Mouse (Mus musculus): ENCODE measurements around the gene Uhrf2. TPM values are rescaled to one million over a fixed set of nuclear protein-coding genes. Genes with fewer than 3 reads are reported as not detected.
"Not testable (repeated sequence)": the region's sequence is repeated elsewhere in the genome, so short reads cannot be mapped to it uniquely, and the experiment has no call there.

The Uhrf2 gene
- 69.2 and 76.7 TPM in 2 replicates for polyA plus RNA-seq (2015; fragmentation: Nextera tagmentation; extraction: Ambion mirVana)

DNA sequence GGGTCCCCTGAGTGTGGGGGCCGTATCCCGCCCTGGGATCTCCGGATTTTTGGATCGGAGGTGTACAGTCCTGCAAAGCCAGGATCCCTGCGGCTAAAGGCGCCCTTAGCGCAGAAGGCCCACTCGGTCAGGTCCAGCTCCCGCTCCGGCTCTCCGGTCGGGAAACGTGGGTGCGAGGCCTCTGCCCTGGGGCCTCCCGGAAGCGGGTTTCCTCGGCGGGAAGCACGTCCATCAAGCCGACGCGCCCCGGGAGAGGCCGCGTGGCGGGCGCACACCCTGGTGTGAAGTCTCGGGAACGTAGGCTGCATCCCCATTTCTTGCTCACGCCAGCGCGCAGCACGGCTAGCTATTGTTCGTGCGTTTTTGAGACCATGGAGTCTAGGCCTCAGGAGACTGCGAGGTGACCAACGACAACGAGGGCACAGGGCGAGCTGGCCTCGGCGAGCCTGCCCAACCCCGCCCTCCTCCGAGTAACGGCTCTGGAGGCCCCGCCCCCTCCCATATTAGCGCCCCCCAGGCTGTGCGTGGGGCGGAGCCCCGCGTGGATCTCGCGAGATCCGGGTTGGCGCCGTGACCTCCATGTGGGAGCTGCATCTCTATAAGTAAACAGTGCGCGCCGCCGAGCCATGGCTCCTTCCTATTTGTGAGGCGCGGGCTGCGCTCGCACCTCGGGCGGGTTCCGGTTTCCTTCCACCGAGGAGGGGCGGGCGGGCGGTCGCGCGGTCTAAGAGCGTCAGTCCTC is at the start of gene Uhrf2:
Gene Uhrf2, plus strand, starts transcription at position 620 of the 742 bp plus-strand sequence.
- H3K27ac ChIP-seq = peak within 1 kb of the TSS; percentile 97
- peak; percentile 97 for ATAC-seq (ENCODE audit: low FRiP score, low read depth)
- H3K9ac ChIP-seq = peak within 1 kb of the TSS; percentile 99
- H3K9me3 ChIP-seq = no peaks in the 10 kb centered on the region
- peaks cover 24% of the 10 kb centered on the region for H3K4me1 ChIP-seq
- no peaks in the 10 kb centered on the region for H3K36me3 ChIP-seq
- peak within 1 kb of the TSS; percentile 78 for H3K4me2 ChIP-seq (replicated peaks)
- no peaks in the 10 kb centered on the region for H3K27me3 ChIP-seq
- H3K4me3 ChIP-seq = peak within 1 kb of the TSS; percentile 100
- WGBS = 2% methylated on average over 73 of the region's 74 CpGs

GRCm38 (mm10) chr19:29984208-29985005 is 45.9 kb upstream of the Uhrf2 start:
- ATAC-seq (ENCODE audit: low FRiP score, low read depth) = no peak
- H3K27me3 ChIP-seq = no peaks in the 10 kb centered on the region
- H3K4me2 ChIP-seq (replicated peaks) = no peak overlapping the region
- WGBS = 70% methylated on average over 16 of the region's 16 CpGs
- no peak overlapping the region for H3K9ac ChIP-seq
- no peak overlapping the region for H3K27ac ChIP-seq
- no peaks in the 10 kb centered on the region for H3K9me3 ChIP-seq
- no peaks in the 10 kb centered on the region for H3K4me1 ChIP-seq
- no peak overlapping the region for H3K4me3 ChIP-seq
- no peaks in the 10 kb centered on the region for H3K36me3 ChIP-seq

- H3K9me3 ChIP-seq = no peaks in the 10 kb centered on the region
- no peaks in the 10 kb centered on the region for H3K4me1 ChIP-seq
- 86% methylated on average over 12 of the region's 12 CpGs for WGBS
- no peak overlapping the region for H3K4me3 ChIP-seq
- no peak overlapping the region for H3K27ac ChIP-seq
- no peak for ATAC-seq (ENCODE audit: low FRiP score, low read depth)
- no peaks in the 10 kb centered on the region for H3K27me3 ChIP-seq
- no peaks in the 10 kb centered on the region for H3K36me3 ChIP-seq
- H3K9ac ChIP-seq = no peak overlapping the region
- H3K4me2 ChIP-seq (replicated peaks) = no peak overlapping the region
Observed at GRCm38 (mm10) chr19:29986464-29987091, 43.7 kb upstream of the Uhrf2 start.

GRCm38 (mm10) chr19:30000406-30001365 is 29.6 kb upstream of the Uhrf2 start:
- H3K36me3 ChIP-seq = no peaks in the 10 kb centered on the region
- no peaks in the 10 kb centered on the region for H3K4me1 ChIP-seq
- H3K9me3 ChIP-seq = no peaks in the 10 kb centered on the region
- ATAC-seq (ENCODE audit: low FRiP score, low read depth) = no peak
- no peaks in the 10 kb centered on the region for H3K27me3 ChIP-seq
- no peak overlapping the region for H3K9ac ChIP-seq
- 68% methylated on average over 12 of the region's 12 CpGs for WGBS
- H3K4me3 ChIP-seq = no peak overlapping the region
- no peak overlapping the region for H3K4me2 ChIP-seq (replicated peaks)
- no peak overlapping the region for H3K27ac ChIP-seq

DNA sequence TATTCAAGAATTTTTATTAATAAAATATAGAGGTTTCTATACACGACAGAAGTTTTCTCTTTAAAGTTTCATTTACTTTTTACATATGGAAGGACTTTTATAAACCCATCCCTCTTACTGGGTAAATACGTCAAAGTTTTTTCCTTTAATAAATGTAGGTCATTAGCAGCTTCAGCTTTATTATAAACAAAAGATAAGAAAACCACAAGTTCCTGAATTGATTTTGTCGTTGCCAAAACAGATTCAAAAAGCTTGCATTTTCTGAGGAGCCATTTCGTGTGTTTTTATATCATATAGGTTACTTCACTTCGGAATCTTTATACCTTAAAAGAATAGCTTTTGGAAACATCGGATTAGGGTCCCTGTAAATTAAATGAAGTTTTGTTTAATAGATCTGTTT is 28.8 kb upstream of the Uhrf2 start:
- no peak overlapping the region for H3K4me3 ChIP-seq
- no peaks in the 10 kb centered on the region for H3K9me3 ChIP-seq
- no peak overlapping the region for H3K4me2 ChIP-seq (replicated peaks)
- H3K36me3 ChIP-seq = no peaks in the 10 kb centered on the region
- no peak overlapping the region for H3K27ac ChIP-seq
- ATAC-seq (ENCODE audit: low FRiP score, low read depth) = no peak
- no peak overlapping the region for H3K9ac ChIP-seq
- H3K4me1 ChIP-seq = no peaks in the 10 kb centered on the region
- WGBS = 81% methylated on average over 6 of the region's 6 CpGs
- H3K27me3 ChIP-seq = no peaks in the 10 kb centered on the region

DNA sequence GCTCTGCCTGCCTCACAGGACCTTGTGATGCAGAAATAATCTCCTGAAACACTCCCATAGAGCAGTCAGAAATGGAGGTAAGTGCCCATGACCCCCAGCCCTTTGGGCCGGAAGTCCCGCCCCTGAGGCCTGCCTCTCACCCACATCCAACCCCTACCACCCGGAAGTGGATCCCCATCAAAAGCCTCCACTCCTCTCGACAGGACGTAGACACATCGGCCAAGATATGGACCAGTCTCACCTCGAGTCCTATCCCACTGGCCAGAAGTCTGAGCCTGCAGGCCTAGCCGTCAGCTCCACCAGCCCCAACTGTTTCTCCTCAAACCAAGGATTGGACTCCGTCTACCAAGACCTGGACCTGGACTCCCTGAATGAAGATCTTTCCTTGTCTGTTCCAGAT is 26.7 kb upstream of the Uhrf2 start, which contains the start of gene Trpd52l3:
Gene Trpd52l3, plus strand, starts transcription at position 170 of the 400 bp plus-strand sequence.
- Histone ChIP-seq H3K9ac (no peak within 1 kb of the TSS), H3K27ac (no peak within 1 kb of the TSS), H3K4me3 (no peak within 1 kb of the TSS), H3K4me2 (replicated peaks) (no peak within 1 kb of the TSS), H3K4me1 (no peaks in the 10 kb centered on the region), H3K27me3 (no peaks in the 10 kb centered on the region), H3K9me3 (no peaks in the 10 kb centered on the region), H3K36me3 (no peaks in the 10 kb centered on the region)
- 89% methylated on average over 9 of the region's 9 CpGs for WGBS
- no peak for ATAC-seq (ENCODE audit: low FRiP score, low read depth)

DNA sequence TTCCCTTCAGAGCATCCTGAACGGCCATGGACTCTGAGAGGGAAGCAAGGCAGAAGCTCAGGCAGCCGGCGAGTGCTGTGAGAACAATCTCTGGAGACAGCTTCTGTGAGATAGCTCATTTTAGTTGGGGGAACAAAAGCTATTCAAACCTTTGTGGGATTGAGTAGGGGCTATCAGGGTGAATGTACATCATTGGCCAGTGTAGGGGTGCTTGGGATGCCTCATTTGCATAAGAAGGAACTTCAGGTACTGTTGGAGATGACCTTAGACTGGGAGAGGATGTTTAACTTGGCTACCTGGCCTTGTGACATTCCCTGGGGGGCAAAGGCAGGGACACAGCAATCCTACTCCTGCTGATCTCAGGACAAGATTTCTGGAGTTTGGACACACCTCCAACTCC is 23.9 kb upstream of the Uhrf2 start:
- Histone ChIP-seq H3K4me2 (replicated peaks) (no peak overlapping the region), H3K36me3 (no peaks in the 10 kb centered on the region), H3K27me3 (no peaks in the 10 kb centered on the region), H3K4me1 (no peaks in the 10 kb centered on the region), H3K9me3 (no peaks in the 10 kb centered on the region), H3K9ac (no peak overlapping the region), H3K27ac (no peak overlapping the region), H3K4me3 (no peak overlapping the region)
- 77% methylated on average over 3 of the region's 3 CpGs for WGBS
- ATAC-seq (ENCODE audit: low FRiP score, low read depth) = no peak

DNA sequence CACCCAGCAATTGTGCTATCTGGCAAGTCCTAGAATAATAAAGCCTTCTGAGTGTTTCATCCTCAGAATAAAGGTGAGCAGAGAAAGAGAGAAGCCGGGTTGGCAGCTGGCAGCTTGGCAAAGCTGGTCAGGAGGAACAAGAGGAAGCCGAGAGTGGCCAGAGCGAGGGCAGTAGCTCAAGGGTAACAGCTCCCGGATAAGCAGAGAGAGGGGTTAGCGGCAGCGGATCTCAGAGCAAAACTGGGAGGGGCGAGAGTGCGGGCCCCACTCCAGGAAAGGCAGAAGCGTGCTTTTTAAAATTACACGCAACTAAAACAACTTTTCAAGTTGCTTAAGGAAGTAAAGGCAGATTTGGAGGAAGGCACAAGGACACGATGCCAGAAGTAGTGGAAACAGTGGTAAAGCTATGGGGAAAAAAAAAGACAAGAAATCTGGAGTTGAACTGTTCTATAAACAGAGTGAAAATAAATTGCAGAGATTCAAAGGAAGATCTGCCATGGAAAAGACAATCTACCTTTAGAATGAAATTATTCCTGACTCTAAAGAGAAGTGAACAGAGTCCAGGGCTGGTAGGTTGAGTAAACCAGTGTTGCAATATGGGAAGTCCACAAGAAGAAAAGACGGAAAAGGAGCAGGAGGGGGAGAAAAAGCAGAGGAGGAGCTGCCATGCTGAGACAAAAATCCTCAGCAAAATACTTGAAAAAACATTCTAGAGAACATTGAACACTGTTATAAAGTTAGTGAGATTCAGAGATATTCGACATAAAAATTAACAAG is 19.6 kb upstream of the Uhrf2 start:
- Histone ChIP-seq H3K9ac (no peak overlapping the region), H3K27ac (no peak overlapping the region), H3K4me2 (replicated peaks) (no peak overlapping the region), H3K36me3 (no peaks in the 10 kb centered on the region), H3K27me3 (no peaks in the 10 kb centered on the region), H3K9me3 (no peaks in the 10 kb centered on the region), H3K4me3 (no peak overlapping the region), H3K4me1 (no peaks in the 10 kb centered on the region)
- 77% methylated on average over 13 of the region's 13 CpGs for WGBS
- no peak for ATAC-seq (ENCODE audit: low FRiP score, low read depth)

GRCm38 (mm10) chr19:30014331-30014730 is 16.0 kb upstream of the Uhrf2 start:
- H3K36me3 ChIP-seq = no peaks in the 10 kb centered on the region
- H3K9ac ChIP-seq = no peak overlapping the region
- no peaks in the 10 kb centered on the region for H3K27me3 ChIP-seq
- no peak for ATAC-seq (ENCODE audit: low FRiP score, low read depth)
- H3K4me3 ChIP-seq = no peak overlapping the region
- no peak overlapping the region for H3K27ac ChIP-seq
- WGBS = 64% methylated on average over 3 of the region's 3 CpGs
- H3K4me1 ChIP-seq = no peaks in the 10 kb centered on the region
- no peak overlapping the region for H3K4me2 ChIP-seq (replicated peaks)
- no peaks in the 10 kb centered on the region for H3K9me3 ChIP-seq

- 71% methylated on average over 6 of the region's 6 CpGs for WGBS
Observed at GRCm38 (mm10) chr19:30016156-30016555, 14.2 kb upstream of the Uhrf2 start.

DNA sequence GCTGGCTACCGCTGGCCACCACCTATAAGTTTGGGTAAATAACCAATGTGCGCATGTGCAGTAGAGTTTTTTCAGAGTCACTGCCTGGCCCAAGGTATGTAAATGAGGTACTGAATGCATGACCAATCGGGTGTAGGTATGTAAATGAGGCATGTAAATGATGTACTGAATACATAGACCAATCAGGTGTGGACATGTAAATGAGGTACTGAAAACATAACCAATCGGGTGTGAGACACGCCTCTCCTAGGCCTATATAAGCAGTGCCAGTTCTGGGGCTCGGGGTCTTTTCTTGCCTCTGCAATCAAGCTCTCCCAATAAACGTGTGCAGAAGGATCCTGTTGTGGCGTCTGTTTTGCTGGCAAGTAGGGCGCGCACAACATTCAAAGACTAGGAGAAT is 6.9 kb upstream of the Uhrf2 start:
- H3K9me3 ChIP-seq; H3K27ac ChIP-seq; H3K9ac ChIP-seq; H3K4me1 ChIP-seq; H3K4me2 ChIP-seq (replicated peaks); ATAC-seq (ENCODE audit: low FRiP score, low read depth); H3K36me3 ChIP-seq; H3K4me3 ChIP-seq; H3K27me3 ChIP-seq: not testable (repeated sequence)
- 94% methylated on average over 10 of the region's 10 CpGs for WGBS

More at GRCm38 (mm10) chr19:30016156-30016555, 14.2 kb upstream of the Uhrf2 start:
- Histone ChIP-seq H3K27ac (no peak overlapping the region), H3K27me3 (no peaks in the 10 kb centered on the region), H3K36me3 (no peaks in the 10 kb centered on the region), H3K9ac (no peak overlapping the region), H3K9me3 (no peaks in the 10 kb centered on the region), H3K4me1 (no peaks in the 10 kb centered on the region), H3K4me3 (no peak overlapping the region), H3K4me2 (replicated peaks) (no peak overlapping the region)
- ATAC-seq (ENCODE audit: low FRiP score, low read depth) = no peak

Measured in limb, embryonic 13.5 days (tissue).